Mouse (Mus musculus): Measurements from ENCODE around the gene Gm3476. TPM values are rescaled to one million over a fixed set of nuclear protein-coding genes. Genes with fewer than 3 reads are reported as not detected.
"Not testable (repeated sequence)": the region's sequence is repeated elsewhere in the genome, so short reads cannot be mapped to it uniquely, and the experiment has no call there.

The Gm3476 gene
- total RNA-seq (2021) = not detected
- not detected in 2 replicates for polyA plus RNA-seq (2012; rRNA removed)
- long read RNA-seq = 0 reads

DNA sequence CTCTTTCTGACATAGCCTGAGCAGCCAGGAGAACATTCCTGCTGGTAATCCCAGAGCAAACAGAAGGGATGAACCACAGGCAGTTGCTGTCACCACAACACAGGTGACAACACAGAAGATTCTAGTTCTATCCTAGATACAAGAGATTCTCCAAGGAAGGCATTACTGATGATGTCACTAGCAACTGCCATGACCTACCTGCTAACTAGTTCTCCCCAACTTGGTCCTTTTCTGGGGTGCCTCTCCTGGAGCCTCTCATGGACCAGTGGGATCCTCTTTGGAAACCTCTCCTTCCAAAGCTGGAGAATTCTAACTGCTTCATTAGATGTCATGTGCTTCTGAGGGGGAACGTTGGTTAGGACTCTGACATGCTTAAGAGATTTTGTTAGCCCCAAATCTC is at the start of gene Gm3476:
Gm3476 (minus strand) TSS at position 101 of the 400 bp plus-strand sequence.
- H3K4me1 ChIP-seq (ENCODE audit: control insufficient read depth, insufficient read depth, low read length); DNase-seq; H3K27ac ChIP-seq; H3K9ac ChIP-seq (ENCODE audit: low read depth, low read length); H3K4me3 ChIP-seq; H3K79me2 ChIP-seq (replicated peaks; ENCODE audit: control insufficient read depth, insufficient read depth, low read length); intact Hi-C loops (cut with DNase I); H3K27me3 ChIP-seq (ENCODE audit: control insufficient read depth, insufficient read depth, low read length); H3K36me3 ChIP-seq (ENCODE audit: control insufficient read depth, insufficient read depth, low read length): not testable (repeated sequence)
- WGBS = no CpG with 5 or more reads among the region's 1 CpGs

DNA sequence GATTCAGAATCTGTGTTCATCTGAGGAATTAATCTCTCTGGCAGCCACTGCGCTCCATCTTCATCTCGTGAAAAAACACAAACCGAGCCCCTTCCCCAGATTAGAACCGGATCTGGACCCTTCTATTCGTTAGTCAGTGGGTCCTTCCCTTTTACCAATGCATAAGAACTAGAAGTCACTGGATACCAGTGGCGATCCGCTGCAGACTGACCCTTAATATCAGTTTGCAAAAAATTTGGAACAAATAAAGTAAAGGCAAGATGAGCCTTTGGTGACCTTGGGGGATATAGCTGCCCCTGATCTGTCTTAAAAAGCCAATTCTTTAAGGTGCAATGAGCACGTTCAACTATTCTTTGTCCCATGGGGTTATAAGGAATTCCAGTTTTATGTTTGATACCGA is 37.9 kb upstream of the Gm3476 start:
- H3K36me3 ChIP-seq (ENCODE audit: control insufficient read depth, insufficient read depth, low read length); DNase-seq; H3K79me2 ChIP-seq (replicated peaks; ENCODE audit: control insufficient read depth, insufficient read depth, low read length); H3K27me3 ChIP-seq (ENCODE audit: control insufficient read depth, insufficient read depth, low read length); H3K4me1 ChIP-seq (ENCODE audit: control insufficient read depth, insufficient read depth, low read length); intact Hi-C loops (cut with DNase I); H3K4me3 ChIP-seq; H3K27ac ChIP-seq; H3K9ac ChIP-seq (ENCODE audit: low read depth, low read length): not testable (repeated sequence)
- whole genome bisulfite sequencing = 88% methylated on average over 6 of the region's 9 CpGs

DNA sequence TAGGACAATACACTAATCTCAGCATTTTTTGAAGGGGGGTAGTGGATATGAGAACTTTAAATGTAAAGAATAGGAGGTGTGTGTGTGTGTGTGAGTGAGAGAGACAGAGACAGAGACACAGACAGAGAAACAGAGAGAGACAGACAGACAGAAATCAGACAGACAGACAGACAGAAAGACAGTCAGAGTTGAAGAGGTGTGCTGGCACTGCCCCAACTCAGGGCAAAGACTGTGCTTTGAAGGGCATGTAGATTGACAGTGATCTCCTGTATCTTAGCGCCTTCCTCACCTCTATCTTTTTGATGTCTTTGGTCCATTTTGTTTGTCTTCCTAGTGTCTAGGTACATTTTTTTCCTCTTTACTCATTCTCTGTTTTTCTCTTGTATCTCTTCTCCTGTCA is 35.5 kb upstream of the Gm3476 start:
- 82% methylated on average over 1 of the region's 1 CpGs for WGBS
- H3K27ac ChIP-seq; DNase-seq; H3K27me3 ChIP-seq (ENCODE audit: control insufficient read depth, insufficient read depth, low read length); H3K79me2 ChIP-seq (replicated peaks; ENCODE audit: control insufficient read depth, insufficient read depth, low read length); H3K9ac ChIP-seq (ENCODE audit: low read depth, low read length); H3K36me3 ChIP-seq (ENCODE audit: control insufficient read depth, insufficient read depth, low read length); intact Hi-C loops (cut with DNase I); H3K4me3 ChIP-seq; H3K4me1 ChIP-seq (ENCODE audit: control insufficient read depth, insufficient read depth, low read length): not testable (repeated sequence)

DNA sequence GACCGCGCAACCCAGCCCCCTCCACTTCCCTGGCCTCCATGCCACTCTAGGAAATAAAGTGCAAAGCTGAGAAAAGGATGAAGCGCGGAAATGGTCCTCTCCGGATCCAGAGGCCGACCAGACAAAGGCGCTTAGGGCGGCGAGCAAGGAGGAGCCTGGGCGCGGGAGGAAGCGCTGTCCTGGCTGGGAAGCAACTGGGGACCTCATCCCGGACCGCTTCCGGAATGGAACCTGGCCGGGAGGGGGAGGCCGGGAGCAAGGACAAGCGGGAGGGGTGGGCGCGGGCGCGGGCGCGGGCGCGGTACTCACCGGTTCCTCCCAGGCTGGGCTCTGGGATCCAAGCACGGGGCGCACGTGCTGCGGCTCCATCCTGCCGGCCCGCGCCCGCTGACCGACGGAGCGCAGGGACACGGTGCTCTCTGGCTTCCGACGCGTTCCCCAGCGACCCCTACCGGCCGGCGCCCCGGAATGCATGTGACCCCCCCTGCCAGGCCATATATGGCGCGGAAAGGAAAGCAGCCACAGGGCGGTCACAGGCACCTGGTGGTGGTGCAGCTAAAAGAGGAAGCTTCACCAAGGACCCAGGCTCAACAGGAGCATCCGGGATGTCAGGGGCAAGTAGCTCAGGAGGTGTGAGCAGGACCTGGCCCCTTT is 17.2 kb downstream of the Gm3476 start, which contains the start of gene Gm3468:
Gm3468 (minus strand) TSS at position 394 of the 654 bp plus-strand sequence.
- H3K79me2 ChIP-seq (replicated peaks; ENCODE audit: control insufficient read depth, insufficient read depth, low read length); H3K27ac ChIP-seq; H3K27me3 ChIP-seq (ENCODE audit: control insufficient read depth, insufficient read depth, low read length); intact Hi-C loops (cut with DNase I); H3K4me1 ChIP-seq (ENCODE audit: control insufficient read depth, insufficient read depth, low read length); H3K36me3 ChIP-seq (ENCODE audit: control insufficient read depth, insufficient read depth, low read length); H3K4me3 ChIP-seq; H3K9ac ChIP-seq (ENCODE audit: low read depth, low read length): not testable (repeated sequence)
- under 1% methylated on average over 32 of the region's 51 CpGs for WGBS
- TF ChIP-seq CTCF (IDR thresholded peaks at IDR 0.05) = peak; percentile 51
- DNase-seq = peak; percentile 43 to 59

DNA sequence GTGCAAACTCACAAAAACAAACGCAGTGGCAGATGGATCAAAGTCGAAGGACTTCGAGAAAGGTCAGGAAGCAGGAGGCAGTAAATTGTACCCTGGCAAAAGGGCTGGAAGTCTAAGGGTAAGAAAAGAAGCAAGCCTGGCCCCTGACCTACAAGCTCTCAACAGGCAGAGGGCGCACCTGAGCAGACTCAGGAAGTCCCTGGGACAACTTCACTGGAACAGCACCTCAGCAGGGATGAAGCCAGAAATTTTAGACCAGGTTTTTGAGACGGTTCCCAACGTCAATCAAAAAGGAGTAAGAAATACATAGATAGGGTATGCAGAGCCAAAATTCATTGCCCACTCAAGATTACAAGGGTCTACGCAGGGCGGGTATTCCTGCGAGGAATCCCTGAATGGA is 18.1 kb downstream of the Gm3476 start:
- H3K36me3 ChIP-seq (ENCODE audit: control insufficient read depth, insufficient read depth, low read length); intact Hi-C loops (cut with DNase I); H3K27ac ChIP-seq; H3K4me3 ChIP-seq; H3K27me3 ChIP-seq (ENCODE audit: control insufficient read depth, insufficient read depth, low read length); H3K9ac ChIP-seq (ENCODE audit: low read depth, low read length); DNase-seq; H3K4me1 ChIP-seq (ENCODE audit: control insufficient read depth, insufficient read depth, low read length); H3K79me2 ChIP-seq (replicated peaks; ENCODE audit: control insufficient read depth, insufficient read depth, low read length): not testable (repeated sequence)
- peak; percentile 47; the same call in 1 of the 2 replicates for TF ChIP-seq CTCF (IDR thresholded peaks at IDR 0.05)
- 14% methylated on average over 9 of the region's 9 CpGs for WGBS

DNA sequence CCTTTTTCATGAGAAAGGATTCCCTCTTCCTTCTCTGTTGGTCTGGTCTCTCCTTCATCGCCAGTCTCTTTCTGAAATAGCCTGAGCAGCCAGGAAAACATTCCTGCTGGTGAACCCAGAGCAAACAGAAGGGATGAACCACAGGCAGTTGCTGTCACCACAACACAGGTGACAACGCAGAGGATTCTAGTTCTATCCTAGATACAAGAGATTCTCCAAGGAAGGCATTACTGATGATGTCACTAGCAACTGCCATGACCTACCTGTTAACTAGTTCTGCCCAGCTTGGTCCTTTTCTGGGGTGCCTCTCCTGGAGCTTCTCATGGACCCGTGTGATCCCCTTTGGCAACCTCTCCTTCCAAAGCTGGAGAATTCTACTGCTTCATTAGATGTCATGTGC is 31.8 kb downstream of the Gm3476 start, which contains the start of gene Gm8206:
Gm8206 (minus strand) TSS at position 101 of the 400 bp plus-strand sequence.
- H3K27me3 ChIP-seq (ENCODE audit: control insufficient read depth, insufficient read depth, low read length); H3K36me3 ChIP-seq (ENCODE audit: control insufficient read depth, insufficient read depth, low read length); intact Hi-C loops (cut with DNase I); H3K27ac ChIP-seq; H3K4me3 ChIP-seq; H3K9ac ChIP-seq (ENCODE audit: low read depth, low read length); H3K79me2 ChIP-seq (replicated peaks; ENCODE audit: control insufficient read depth, insufficient read depth, low read length); DNase-seq; H3K4me1 ChIP-seq (ENCODE audit: control insufficient read depth, insufficient read depth, low read length): not testable (repeated sequence)
- 96% methylated on average over 3 of the region's 3 CpGs for WGBS

DNA sequence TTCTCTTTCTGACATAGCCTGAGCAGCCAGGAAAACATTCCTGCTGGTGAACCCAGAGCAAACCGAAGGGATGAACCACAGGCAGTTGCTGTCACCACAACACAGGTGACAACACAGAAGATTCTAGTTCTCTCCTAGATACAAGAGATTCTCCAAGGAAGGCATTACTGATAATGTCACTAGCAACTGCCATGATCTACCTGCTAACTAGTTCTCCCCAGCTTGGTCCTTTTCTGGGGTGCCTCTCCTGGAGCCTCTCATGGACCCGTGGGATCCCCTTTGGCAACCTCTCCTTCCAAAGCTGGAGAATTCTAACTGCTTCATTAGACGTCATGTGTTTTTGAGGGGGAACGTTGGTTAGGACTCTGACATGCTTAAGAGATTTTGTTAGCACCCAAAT is 67.4 kb downstream of the Gm3476 start, which contains the start of gene Gm6337:
Gm6337 (minus strand) TSS at position 101 of the 400 bp plus-strand sequence.
- WGBS = 72% methylated on average over 4 of the region's 4 CpGs
- H3K27me3 ChIP-seq (ENCODE audit: control insufficient read depth, insufficient read depth, low read length); H3K36me3 ChIP-seq (ENCODE audit: control insufficient read depth, insufficient read depth, low read length); H3K4me3 ChIP-seq; H3K9ac ChIP-seq (ENCODE audit: low read depth, low read length); H3K27ac ChIP-seq; H3K79me2 ChIP-seq (replicated peaks; ENCODE audit: control insufficient read depth, insufficient read depth, low read length); H3K4me1 ChIP-seq (ENCODE audit: control insufficient read depth, insufficient read depth, low read length); DNase-seq; intact Hi-C loops (cut with DNase I): not testable (repeated sequence)

Other genes starting within 250 kb of the Gm3476 start
- gene Gm8237, start 245.4 kb downstream of the Gm3476 start, total RNA-seq (2021) = under 1 TPM; 0.16 to 0.25 TPM
- 0.09 TPM in 1 of 2 replicates, not detected in the other for gene Gm8237, start 245.4 kb downstream of the Gm3476 start, polyA plus RNA-seq (2012; rRNA removed)
- under 1 TPM in 1 of 2 experiments, not detected in 1; 0.18 TPM for gene Gm3248, start 164.1 kb downstream of the Gm3476 start, total RNA-seq (2021)
- 0.20 and 0.25 TPM in 2 replicates for gene Gm3248, start 164.1 kb downstream of the Gm3476 start, polyA plus RNA-seq (2012; rRNA removed)
- gene Gm3453, start 146.7 kb downstream of the Gm3476 start, total RNA-seq (2021) = not detected
- gene Gm3453, start 146.7 kb downstream of the Gm3476 start, polyA plus RNA-seq (2012; rRNA removed) = not detected in 2 replicates
- gene Gm6337, start 67.5 kb downstream of the Gm3476 start, total RNA-seq (2021) = not detected
- gene Gm6337, start 67.5 kb downstream of the Gm3476 start, polyA plus RNA-seq (2012; rRNA removed) = not detected in 2 replicates
- gene Gm8206, start 31.9 kb downstream of the Gm3476 start, total RNA-seq (2021) = under 1 TPM; 0.20 to 0.50 TPM
- 0.27 and 0.41 TPM in 2 replicates for gene Gm8206, start 31.9 kb downstream of the Gm3476 start, polyA plus RNA-seq (2012; rRNA removed)
- gene Gm3468, start 17.1 kb downstream of the Gm3476 start, total RNA-seq (2021) = not detected
- 0.12 and 0.50 TPM in 2 replicates for gene Gm3468, start 17.1 kb downstream of the Gm3476 start, polyA plus RNA-seq (2012; rRNA removed)
- gene Gm21560, start 93.5 kb upstream of the Gm3476 start, total RNA-seq (2021) = under 1 TPM in 1 of 2 experiments, not detected in 1; 0.14 TPM
- gene Gm21560, start 93.5 kb upstream of the Gm3476 start, polyA plus RNA-seq (2012; rRNA removed) = not detected in 2 replicates
- not detected for gene Gm3411, start 161.4 kb upstream of the Gm3476 start, total RNA-seq (2021)
- gene Gm3411, start 161.4 kb upstream of the Gm3476 start, polyA plus RNA-seq (2012; rRNA removed) = 0.20 and 1.6 TPM in 2 replicates
- gene Gm21103, start 179.0 kb upstream of the Gm3476 start, total RNA-seq (2021) = not detected
- gene Gm21103, start 179.0 kb upstream of the Gm3476 start, polyA plus RNA-seq (2012; rRNA removed) = not detected in 2 replicates
- not detected for gene Gm3618, start 217.9 kb upstream of the Gm3476 start, total RNA-seq (2021)
- not detected in 2 replicates for gene Gm3618, start 217.9 kb upstream of the Gm3476 start, polyA plus RNA-seq (2012; rRNA removed)